Mouse (Mus musculus) C2C12 (cell line): ENCODE measurements around the gene Rufy3. TPM values are rescaled to one million over a fixed set of nuclear protein-coding genes. Genes with fewer than 3 reads are reported as not detected.

Experiments
- H3K27me3 ChIP-seq: one replicate; pipeline ENCODE4 v1.6.1; 2011; ENCODE audit not compliant: control insufficient read depth, insufficient read depth, insufficient read length
- H3K36me3 ChIP-seq: one replicate; pipeline ENCODE4 v1.6.1; 2011; ENCODE audit not compliant: control insufficient read depth, insufficient read depth
- H3K4me3 ChIP-seq: one replicate; pipeline ENCODE4 v1.5.1; 2011; ENCODE audit warnings: mild to moderate bottlenecking, control low read depth; ENCODE audit not compliant: poor library complexity, insufficient read depth, severe bottlenecking
- H3K79me2 ChIP-seq: one replicate; pipeline ENCODE4 v1.6.1; 2011; ENCODE audit not compliant: control insufficient read depth, insufficient read depth
- H3K79me3 ChIP-seq: one replicate; pipeline ENCODE4 v1.6.1; 2011; ENCODE audit warnings: low read depth, control low read depth
- H3ac ChIP-seq: one replicate; pipeline ENCODE3; 2011; ENCODE audit warnings: low read depth; ENCODE audit not compliant: control insufficient read depth, insufficient read length
- CEBPB ChIP-seq: IDR thresholded peaks from one replicate; pipeline ENCODE4 v1.6.1; 2011; ENCODE audit warnings: low read depth, mild to moderate bottlenecking, control low read depth, moderate library complexity
- CTCF ChIP-seq: IDR thresholded peaks from one replicate; pipeline ENCODE4 v1.5.1; 2011; ENCODE audit not compliant: control insufficient read depth, insufficient read depth, insufficient read length
- FOSL1 ChIP-seq: IDR thresholded peaks from one replicate; pipeline ENCODE4 v1.8.0; 2011; ENCODE audit warnings: mild to moderate bottlenecking, low read length; ENCODE audit not compliant: poor library complexity, insufficient read depth, severe bottlenecking
- MAX ChIP-seq: IDR thresholded peaks from one replicate; pipeline ENCODE4 v1.6.1; 2011; ENCODE audit warnings: mild to moderate bottlenecking, control low read depth
- MYOD1 ChIP-seq: IDR thresholded peaks from one replicate; pipeline ENCODE4 v1.6.1; 2011; ENCODE audit warnings: low read depth; ENCODE audit not compliant: control insufficient read depth, insufficient read length
- MYOG ChIP-seq: IDR thresholded peaks from one replicate; pipeline ENCODE4 v1.6.1; 2011; ENCODE audit not compliant: control insufficient read depth, insufficient read length; ENCODE audit errors: extremely low read depth
- USF1 ChIP-seq: IDR thresholded peaks from one replicate; pipeline ENCODE4 v1.6.1; 2011; ENCODE audit warnings: low read depth, mild to moderate bottlenecking, control low read depth, moderate library complexity
- polyA plus RNA-seq: library from polyadenylated mRNA; unstranded; fragments of >200 nt; fragmentation: generic; extraction: Trizol; gene quantifications from one replicate; pipeline ENCODE4 v1.2.1, GENCODE M21; 2012; ENCODE audit warnings: missing spikeins

Rufy3 gene
- polyA plus RNA-seq, 1 experiment, result 3.5 TPM

- Histone ChIP-seq H3K4me3 (no peak overlapping the region), H3ac (no peak overlapping the region), H3K79me3 (no peaks in the 10 kb centered on the region), H3K27me3 (no peaks in the 10 kb centered on the region), H3K79me2 (no peaks in the 10 kb centered on the region), H3K36me3 (peaks cover 18% of the 10 kb centered on the region)
- TF ChIP-seq CEBPB, result no peak
- no peak for TF ChIP-seq CTCF
- TF ChIP-seq MAX, result no peak
- TF ChIP-seq MYOG, result no peak
- no peak for TF ChIP-seq FOSL1
- no peak for TF ChIP-seq USF1
- no peak for TF ChIP-seq MYOD1
Observed at GRCm38 (mm10) chr5:88632463-88632862, 67.6 kb downstream of the Rufy3 start.

- no peak overlapping the region for H3K4me3 ChIP-seq
- H3K79me2 ChIP-seq, result no peaks in the 10 kb centered on the region
- no peaks in the 10 kb centered on the region for H3K27me3 ChIP-seq
- TF ChIP-seq MYOD1 (no peak), FOSL1 (no peak), USF1 (no peak), CTCF (no peak), MAX (no peak), MYOG (no peak)
- no peaks in the 10 kb centered on the region for H3K79me3 ChIP-seq
- no peak overlapping the region for H3ac ChIP-seq
- peaks cover 12% of the 10 kb centered on the region for H3K36me3 ChIP-seq
Observed at GRCm38 (mm10) chr5:88634076-88634475, 69.2 kb downstream of the Rufy3 start.

- H3K36me3 ChIP-seq, result peaks cover 36% of the 10 kb centered on the region
- no peaks in the 10 kb centered on the region for H3K27me3 ChIP-seq
- no peak overlapping the region for H3K4me3 ChIP-seq
- no peak overlapping the region for H3ac ChIP-seq
- H3K79me3 ChIP-seq, result no peaks in the 10 kb centered on the region
- TF ChIP-seq FOSL1 (no peak), CEBPB (no peak), CTCF (no peak), MYOG (no peak), MYOD1 (no peak), USF1 (no peak), MAX (no peak)
- H3K79me2 ChIP-seq, result no peaks in the 10 kb centered on the region
Observed at GRCm38 (mm10) chr5:88642786-88643185, 77.9 kb downstream of the Rufy3 start.

GRCm38 (mm10) chr5:88643491-88643890, 78.7 kb downstream of the Rufy3 start:
- TF ChIP-seq USF1 (no peak), CTCF (no peak), CEBPB (no peak), MAX (no peak), MYOG (no peak), FOSL1 (no peak), MYOD1 (no peak)
- Histone ChIP-seq H3ac (no peak overlapping the region), H3K4me3 (no peak overlapping the region), H3K79me2 (no peaks in the 10 kb centered on the region), H3K27me3 (no peaks in the 10 kb centered on the region), H3K36me3 (peaks cover 36% of the 10 kb centered on the region), H3K79me3 (no peaks in the 10 kb centered on the region)

GRCm38 (mm10) chr5:88644901-88645300, 80.1 kb downstream of the Rufy3 start:
- Histone ChIP-seq H3K36me3 (peaks cover 27% of the 10 kb centered on the region), H3K27me3 (no peaks in the 10 kb centered on the region), H3K4me3 (no peak overlapping the region), H3ac (no peak overlapping the region), H3K79me3 (no peaks in the 10 kb centered on the region), H3K79me2 (no peaks in the 10 kb centered on the region)
- TF ChIP-seq CTCF, result no peak
- no peak for TF ChIP-seq CEBPB
- TF ChIP-seq USF1, result no peak
- TF ChIP-seq FOSL1, result no peak
- TF ChIP-seq MYOG, result no peak
- TF ChIP-seq MAX, result no peak
- no peak for TF ChIP-seq MYOD1

- Histone ChIP-seq H3K36me3 (peaks cover 27% of the 10 kb centered on the region), H3K4me3 (no peak overlapping the region), H3K79me3 (no peaks in the 10 kb centered on the region), H3K79me2 (no peaks in the 10 kb centered on the region), H3ac (no peak overlapping the region), H3K27me3 (no peaks in the 10 kb centered on the region)
- TF ChIP-seq CTCF, result no peak
- no peak for TF ChIP-seq MYOD1
- no peak for TF ChIP-seq USF1
- no peak for TF ChIP-seq FOSL1
- TF ChIP-seq CEBPB, result no peak
- TF ChIP-seq MAX, result no peak
- TF ChIP-seq MYOG, result no peak
Observed at GRCm38 (mm10) chr5:88645405-88645804, 80.6 kb downstream of the Rufy3 start.
